Mouse (Mus musculus) ES-E14 (cell line): Measurements from ENCODE around the gene S100a5. TPM values are rescaled to one million over a fixed set of nuclear protein-coding genes. Genes with fewer than 3 reads are reported as not detected.

Experiments
- DNase-seq: peaks from one replicate; pipeline ENCODE4 v3.0.0-alpha.2; 2013; ENCODE audit warnings: low read depth, low spot score
- H3K27ac ChIP-seq: 2 replicates; pipeline ENCODE4 v1.5.1; 2012; ENCODE audit warnings: low read depth, mild to moderate bottlenecking, low read length, moderate library complexity, mixed read lengths; ENCODE audit not compliant: poor library complexity, insufficient read depth, severe bottlenecking
- H3K36me3 ChIP-seq: 2 replicates; pipeline ENCODE4 v1.6.1; 2012; ENCODE audit warnings: mild to moderate bottlenecking, low read length, moderate library complexity, mixed read lengths; ENCODE audit not compliant: control insufficient read depth, poor library complexity, insufficient read depth, severe bottlenecking
- H3K4me1 ChIP-seq, 2 experiments: fragments of 150-350 bp in 1 of 2; sonication (generic) in 1 of 2; 2 replicates each; pipeline ENCODE4 v1.6.1; 2012; ENCODE audit warnings: low read length in 2 of 2, mild to moderate bottlenecking in 1 of 2, mixed read lengths in 1 of 2; ENCODE audit not compliant: control insufficient read depth in 2 of 2, insufficient read depth in 2 of 2, poor library complexity in 1 of 2
- H3K4me3 ChIP-seq, 2 experiments: fragments of 150-350 bp in 1 of 2; sonication (generic) in 1 of 2; 2 replicates each; pipeline ENCODE4 v1.5.1; 2012; ENCODE audit warnings: low read length in 2 of 2, low read depth in 1 of 2, mild to moderate bottlenecking in 1 of 2, mixed read lengths in 1 of 2; ENCODE audit not compliant: insufficient read depth in 1 of 2, poor library complexity in 1 of 2, severe bottlenecking in 1 of 2
- H3K9ac ChIP-seq: 2 replicates; pipeline ENCODE4 v1.6.1; 2012; ENCODE audit warnings: low read depth, mild to moderate bottlenecking, low read length, mixed read lengths; ENCODE audit not compliant: poor library complexity, insufficient read depth, severe bottlenecking
- H3K9me3 ChIP-seq: fragments of 150-350 bp; sonication (generic); 2 replicates; pipeline ENCODE4 v1.6.1; 2012; ENCODE audit warnings: low read depth, mild to moderate bottlenecking, low read length; ENCODE audit not compliant: control insufficient read depth, insufficient read depth
- CHD2 ChIP-seq: IDR thresholded peaks from 2 replicates; pipeline ENCODE4 v1.6.1; 2014; ENCODE audit warnings: mild to moderate bottlenecking, low read depth, low read length, inconsistent platforms
- HCFC1 ChIP-seq: IDR thresholded peaks from 2 replicates; pipeline ENCODE4 v1.6.1; 2012; ENCODE audit warnings: low read length, inconsistent platforms, borderline replicate concordance; ENCODE audit not compliant: insufficient read depth
- MAFK ChIP-seq: IDR thresholded peaks from 2 replicates; pipeline ENCODE4 v1.6.1; 2014; ENCODE audit warnings: mild to moderate bottlenecking, low read depth, low read length, inconsistent platforms; ENCODE audit not compliant: insufficient read depth
- ZC3H11A ChIP-seq: IDR thresholded peaks from 2 replicates; pipeline ENCODE4 v1.6.1; 2012; ENCODE audit warnings: low read depth, mild to moderate bottlenecking, inconsistent platforms, low read length, borderline replicate concordance
- ZNF384 ChIP-seq: IDR thresholded peaks from 2 replicates; pipeline ENCODE4 v1.6.1; 2012; ENCODE audit warnings: low read depth, low read length, inconsistent platforms
- in situ Hi-C, 2 experiments: fragments of 600-800 bp; cut with MboI; formaldehyde crosslinking; loops; one replicate each; pipeline ENCODE4 v1.15.1; 2025; ENCODE audit warnings: low sequenced_read_pairs in 2 of 2, inconsistent platforms in 1 of 2; ENCODE audit not compliant: unreplicated experiment in 2 of 2
- total RNA-seq: library from RNA; depleted of rRNA; stranded (reverse); fragments of 300-350 nt; gene quantifications from 2 replicates; pipeline ENCODE4 v1.2.3, GENCODE M21; 2012; rRNA removed

The S100a5 gene
- not detected in 2 replicates for total RNA-seq

- TF ChIP-seq MAFK = no peak
- TF ChIP-seq ZNF384 = no peak
- TF ChIP-seq CHD2 = no peak
- no peak for TF ChIP-seq HCFC1
- no peak for TF ChIP-seq ZC3H11A
- no peaks in the 10 kb centered on the region for H3K9me3 ChIP-seq
- in situ Hi-C loops = no loop called here
- no peak within 1 kb of the TSS for H3K9ac ChIP-seq
- no peak within 1 kb of the TSS for H3K27ac ChIP-seq
- H3K4me1 ChIP-seq = peaks cover 0 to 8% of the 10 kb centered on the region in 2 experiments; a peak in 1 of 4 replicates
- DNase-seq = no peak
- H3K4me3 ChIP-seq = no peak within 1 kb of the TSS
- no peaks in the 10 kb centered on the region for H3K36me3 ChIP-seq
Measured at GRCm38 (mm10) chr3:90608223-90608622, at the start of gene S100a5. Gene S100a5 (plus strand): TSS chr3:90608523.

GRCm38 (mm10) chr3:90560008-90560628, 48.2 kb upstream of the S100a5 start, which contains the start of gene S100a3:
Gene S100a3 (plus strand): TSS chr3:90560578.
- H3K9me3 ChIP-seq = no peaks in the 10 kb centered on the region
- DNase-seq = no peak
- in situ Hi-C loops = no loop called here
- H3K4me1 ChIP-seq = no peaks in the 10 kb centered on the region
- no peaks in the 10 kb centered on the region for H3K36me3 ChIP-seq
- H3K9ac ChIP-seq = no peak within 1 kb of the TSS
- no peak for TF ChIP-seq ZC3H11A
- no peak for TF ChIP-seq ZNF384
- TF ChIP-seq CHD2 = no peak
- no peak for TF ChIP-seq MAFK
- TF ChIP-seq HCFC1 = no peak
- H3K27ac ChIP-seq = no peak within 1 kb of the TSS
- H3K4me3 ChIP-seq = no peak within 1 kb of the TSS

GRCm38 (mm10) chr3:90574691-90575090, 33.6 kb upstream of the S100a5 start:
- TF ChIP-seq ZNF384 = no peak
- TF ChIP-seq CHD2 = no peak
- no peak for TF ChIP-seq MAFK
- TF ChIP-seq HCFC1 = no peak
- TF ChIP-seq ZC3H11A = no peak
- no peak for DNase-seq
- H3K27ac ChIP-seq = no peak overlapping the region
- in situ Hi-C loops = no loop called here
- H3K36me3 ChIP-seq = no peaks in the 10 kb centered on the region
- no peak overlapping the region for H3K4me3 ChIP-seq
- H3K9me3 ChIP-seq = no peaks in the 10 kb centered on the region
- no peaks in the 10 kb centered on the region for H3K4me1 ChIP-seq
- H3K9ac ChIP-seq = no peak overlapping the region

- no peak for DNase-seq
- Histone ChIP-seq H3K4me3 (no peak overlapping the region), H3K9ac (no peak overlapping the region), H3K27ac (no peak overlapping the region), H3K9me3 (no peaks in the 10 kb centered on the region), H3K36me3 (no peaks in the 10 kb centered on the region), H3K4me1 (no peaks in the 10 kb centered on the region)
- in situ Hi-C loops = no loop called here
- no peak for TF ChIP-seq ZC3H11A
- no peak for TF ChIP-seq ZNF384
- TF ChIP-seq MAFK = no peak
- TF ChIP-seq CHD2 = no peak
- no peak for TF ChIP-seq HCFC1
Measured at GRCm38 (mm10) chr3:90575320-90575719, 33.0 kb upstream of the S100a5 start.
